Mouse (Mus musculus) heart, embryonic 16.5 days (tissue): ENCODE results near the gene Pck1. TPM values are rescaled to one million over a fixed set of nuclear protein-coding genes. Genes with fewer than 3 reads are reported as not detected.

ENCODE experiments used
- ATAC-seq: fragments of 200-750 bp; cut with Nextera tagmentation; replicated peaks from 2 replicates; pipeline ENCODE4 v1.8.0; 2017; ENCODE audit warnings: moderate number of reproducible peaks; ENCODE audit not compliant: insufficient read depth, low FRiP score; ENCODE audit errors: extremely low read depth
- H3K27ac ChIP-seq: fragments of 300-500 bp; sonication (generic); 2 replicates; pipeline ENCODE4 v1.5.1; 2014; ENCODE audit warnings: mild to moderate bottlenecking, low read length, control low read depth, moderate library complexity
- H3K27me3 ChIP-seq: fragments of 300-500 bp; sonication (generic); 2 replicates; pipeline ENCODE4 v1.6.1; 2014; ENCODE audit warnings: low read length, mixed read lengths; ENCODE audit not compliant: control insufficient read depth, insufficient read depth
- H3K36me3 ChIP-seq: fragments of 300-500 bp; sonication (generic); 2 replicates; pipeline ENCODE4 v1.6.1; 2014; ENCODE audit not compliant: control insufficient read depth, insufficient read depth
- H3K4me1 ChIP-seq: fragments of 300-500 bp; sonication (generic); 2 replicates; pipeline ENCODE4 v1.6.1; 2014; ENCODE audit warnings: low read length, mixed read lengths; ENCODE audit not compliant: control insufficient read depth, insufficient read depth
- H3K4me2 ChIP-seq: fragments of 300-500 bp; sonication (generic); 2 replicates; pipeline ENCODE4 v1.6.1; 2014; ENCODE audit warnings: low read depth, mild to moderate bottlenecking, control low read depth, low read length
- H3K4me3 ChIP-seq: fragments of 300-500 bp; sonication (generic); 2 replicates; pipeline ENCODE4 v1.5.1; 2014; ENCODE audit warnings: mild to moderate bottlenecking, control low read depth, low read length
- H3K9ac ChIP-seq: fragments of 300-500 bp; sonication (generic); 2 replicates; pipeline ENCODE4 v1.6.1; 2014; ENCODE audit warnings: low read length, control low read depth
- H3K9me3 ChIP-seq: fragments of 300-500 bp; sonication (generic); replicated peaks from 2 replicates; pipeline ENCODE4 v1.6.1; 2016; ENCODE audit warnings: low read length; ENCODE audit not compliant: control insufficient read depth
- WGBS: fragments of 180-500 bp; shearing (Covaris S2); extraction: QIAGEN DNeasy Blood & Tissue Kit; methylation state at CpG from one replicate; pipeline ENCODE4 v1.1.7; 2014; 5-methylcytosine and 5-hydroxymethylcytosine counted together
- polyA plus RNA-seq: library from polyadenylated mRNA; unstranded; fragments of >200 nt; fragmentation: Nextera tagmentation; extraction: Ambion mirVana; gene quantifications from 2 replicates; pipeline ENCODE4 v1.2.1, GENCODE M21; 2015

Gene Pck1
- polyA plus RNA-seq, 1 experiment from 2014 or later: 0.13 TPM

- no peaks in the 10 kb centered on the region for H3K9me3 ChIP-seq
- H3K4me2 ChIP-seq: no peak overlapping the region
- H3K9ac ChIP-seq: no peak overlapping the region
- no peaks in the 10 kb centered on the region for H3K36me3 ChIP-seq
- H3K4me1 ChIP-seq: no peaks in the 10 kb centered on the region
- no peaks in the 10 kb centered on the region for H3K27me3 ChIP-seq
- WGBS: 83% methylated on average over 10 of the region's 10 CpGs
- ATAC-seq: no peak
- H3K4me3 ChIP-seq: no peak overlapping the region
- H3K27ac ChIP-seq: no peak overlapping the region
Measured at GRCm38 (mm10) chr2:173165357-173165756, 12.5 kb downstream of the Pck1 start.

- Histone ChIP-seq H3K9me3 (no peaks in the 10 kb centered on the region), H3K27ac (no peak overlapping the region), H3K27me3 (no peaks in the 10 kb centered on the region), H3K4me3 (no peak overlapping the region), H3K36me3 (no peaks in the 10 kb centered on the region), H3K4me1 (peaks cover 16% of the 10 kb centered on the region), H3K4me2 (no peak overlapping the region), H3K9ac (no peak overlapping the region)
- 67% methylated on average over 5 of the region's 5 CpGs for WGBS
- no peak for ATAC-seq
Measured at GRCm38 (mm10) chr2:173168411-173168851, 15.6 kb downstream of the Pck1 start.

- H3K4me3 ChIP-seq: no peak overlapping the region
- H3K4me1 ChIP-seq: peaks cover 27% of the 10 kb centered on the region
- H3K36me3 ChIP-seq: no peaks in the 10 kb centered on the region
- H3K27me3 ChIP-seq: no peaks in the 10 kb centered on the region
- no peak overlapping the region for H3K4me2 ChIP-seq
- no peak overlapping the region for H3K27ac ChIP-seq
- ATAC-seq: no peak
- no peaks in the 10 kb centered on the region for H3K9me3 ChIP-seq
- no peak overlapping the region for H3K9ac ChIP-seq
- 74% methylated on average over 2 of the region's 2 CpGs for WGBS
Measured at GRCm38 (mm10) chr2:173170081-173170480, 17.2 kb downstream of the Pck1 start.

GRCm38 (mm10) chr2:173170715-173171114 is 17.9 kb downstream of the Pck1 start:
- Histone ChIP-seq H3K36me3 (no peaks in the 10 kb centered on the region), H3K4me3 (no peak overlapping the region), H3K27ac (no peak overlapping the region), H3K27me3 (no peaks in the 10 kb centered on the region), H3K4me1 (peaks cover 27% of the 10 kb centered on the region), H3K9me3 (no peaks in the 10 kb centered on the region; the same call in 1 of the 2 replicates), H3K4me2 (no peak overlapping the region), H3K9ac (no peak overlapping the region)
- no peak for ATAC-seq
- 56% methylated on average over 2 of the region's 2 CpGs for WGBS

- H3K4me3 ChIP-seq: peak overlapping the region; percentile 37
- no peak for ATAC-seq
- H3K4me1 ChIP-seq: peaks cover 27% of the 10 kb centered on the region
- no peaks in the 10 kb centered on the region; the same call in 1 of the 2 replicates for H3K9me3 ChIP-seq
- peak overlapping the region; percentile 67 for H3K4me2 ChIP-seq
- peak overlapping the region; percentile 21 for H3K27ac ChIP-seq
- H3K36me3 ChIP-seq: no peaks in the 10 kb centered on the region
- WGBS: 3% methylated on average over 30 of the region's 30 CpGs
- H3K9ac ChIP-seq: peak overlapping the region; percentile 58
- H3K27me3 ChIP-seq: no peaks in the 10 kb centered on the region
Measured at GRCm38 (mm10) chr2:173171470-173171869, 18.6 kb downstream of the Pck1 start.

- Histone ChIP-seq H3K27me3 (no peaks in the 10 kb centered on the region), H3K9ac (peak overlapping the region; percentile 58; the same call in 1 of the 2 replicates), H3K36me3 (no peaks in the 10 kb centered on the region), H3K27ac (peak overlapping the region; percentile 21), H3K4me1 (peaks cover 27% of the 10 kb centered on the region), H3K4me2 (peak overlapping the region; percentile 67), H3K4me3 (no peak overlapping the region), H3K9me3 (no peaks in the 10 kb centered on the region; the same call in 1 of the 2 replicates)
- WGBS: 76% methylated on average over 5 of the region's 5 CpGs
- ATAC-seq: no peak
Measured at GRCm38 (mm10) chr2:173171956-173172355, 19.1 kb downstream of the Pck1 start.

GRCm38 (mm10) chr2:173172386-173172785 is 19.5 kb downstream of the Pck1 start:
- Histone ChIP-seq H3K9me3 (no peaks in the 10 kb centered on the region; the same call in 1 of the 2 replicates), H3K27me3 (no peaks in the 10 kb centered on the region), H3K9ac (no peak overlapping the region), H3K27ac (no peak overlapping the region; the same call in 1 of the 2 replicates), H3K4me3 (no peak overlapping the region), H3K4me1 (peaks cover 27% of the 10 kb centered on the region), H3K4me2 (no peak overlapping the region), H3K36me3 (no peaks in the 10 kb centered on the region)
- WGBS: 86% methylated on average over 1 of the region's 1 CpGs
- ATAC-seq: no peak

GRCm38 (mm10) chr2:173173008-173173407 is 20.2 kb downstream of the Pck1 start:
- peaks cover 27% of the 10 kb centered on the region for H3K4me1 ChIP-seq
- WGBS: 38% methylated on average over 2 of the region's 2 CpGs
- no peak overlapping the region for H3K9ac ChIP-seq
- no peaks in the 10 kb centered on the region for H3K27me3 ChIP-seq
- H3K4me3 ChIP-seq: no peak overlapping the region
- H3K36me3 ChIP-seq: no peaks in the 10 kb centered on the region
- H3K4me2 ChIP-seq: peak overlapping the region; percentile 58
- no peak for ATAC-seq
- peak overlapping the region; percentile 91 for H3K27ac ChIP-seq
- no peaks in the 10 kb centered on the region; the same call in 1 of the 2 replicates for H3K9me3 ChIP-seq

GRCm38 (mm10) chr2:173173521-173174511 is 21.0 kb downstream of the Pck1 start:
- no peaks in the 10 kb centered on the region for H3K36me3 ChIP-seq
- H3K27ac ChIP-seq: peak overlapping the region; percentile 91
- peak overlapping the region; percentile 66 for H3K9ac ChIP-seq
- peak overlapping the region; percentile 58 for H3K4me2 ChIP-seq
- peak overlapping the region; percentile 30 for H3K4me3 ChIP-seq
- WGBS: 7% methylated on average over 22 of the region's 22 CpGs
- peaks cover 27% of the 10 kb centered on the region for H3K4me1 ChIP-seq
- no peaks in the 10 kb centered on the region for H3K27me3 ChIP-seq
- no peaks in the 10 kb centered on the region; the same call in 1 of the 2 replicates for H3K9me3 ChIP-seq
- ATAC-seq: peak; percentile 78
